In genomic region chr1:120390336-120390735, GRCm38 (mm10) we compare ENCODE assay signal across 10 mouse cellular contexts. TPM values are rescaled to one million over a fixed set of nuclear protein-coding genes. Genes with fewer than 3 reads are reported as not detected.
DNase-seq lines count a peak whose midpoint lies in the region; ATAC-seq and TF ChIP-seq lines count a peak whose summit lies in the region.
"Had no signal": no experiment of that assay in that cellular context is flagged by ENCODE, and none has a peak within 500 bp of the region (broad histone marks: within the 10 kb centered on the region; RNA-seq: fewer than 3 reads in every experiment).

No protein-coding gene starts in this region.

- no peak for TF ChIP-seq EP300 in CH12.LX (IDR thresholded peaks at IDR 0.05; ENCODE audit: low read length)

- no peak overlapping the region for H3K4me3 ChIP-seq in heart, embryonic 10.5 days
- H3K4me3 ChIP-seq in CH12.LX (replicated peaks in 1 of 3; ENCODE audit: low read depth in 2 of 3, low read length in 2 of 3, poor library complexity in 1 of 3), result no peak overlapping the region
- H3K4me3 ChIP-seq in kidney, postnatal 0 days (replicated peaks; ENCODE audit: low read depth, low read length), result no peak overlapping the region
- H3K4me3 ChIP-seq in midbrain, embryonic 14.5 days (replicated peaks; ENCODE audit: low read depth, low read length), result no peak overlapping the region

- H3K4me1 ChIP-seq in heart, embryonic 10.5 days, result no peaks in the 10 kb centered on the region
- peaks cover 19 to 43% of the 10 kb centered on the region in 2 experiments for H3K4me1 ChIP-seq in CH12.LX (ENCODE audit: control insufficient read depth in 1 of 2, insufficient read depth in 2 of 2)
- H3K4me1 ChIP-seq in kidney, postnatal 0 days (replicated peaks; ENCODE audit: insufficient read depth, low read length), result no peaks in the 10 kb centered on the region
- no peaks in the 10 kb centered on the region for H3K4me1 ChIP-seq in midbrain, embryonic 14.5 days (ENCODE audit: control insufficient read depth, insufficient read depth, low read length)

- no peak for TF ChIP-seq RAD21 in CH12.LX (IDR thresholded peaks at IDR 0.05; ENCODE audit: low read depth, low read length)

- TF ChIP-seq POLR2A in CH12.LX (IDR thresholded peaks at IDR 0.05; ENCODE audit: low read depth, low read length), result no peak

- no peaks in the 10 kb centered on the region for H3K79me2 ChIP-seq in CH12.LX (replicated peaks; ENCODE audit: control insufficient read depth, extremely low read depth, insufficient read depth, poor library complexity, severe bottlenecking)

- 2% methylated on average over 11 of the region's 11 CpGs for WGBS in heart, embryonic 10.5 days
- 2% methylated on average over 11 of the region's 11 CpGs for WGBS in kidney, postnatal 0 days
- WGBS in midbrain, embryonic 14.5 days, result 3% methylated on average over 11 of the region's 11 CpGs

- H3K27ac ChIP-seq in heart, embryonic 10.5 days, result no peak overlapping the region
- H3K27ac ChIP-seq in CH12.LX (ENCODE audit: insufficient read depth, low read depth), result peak overlapping the region; percentile 12; the same call in 1 of the 2 replicates
- no peak overlapping the region for H3K27ac ChIP-seq in kidney, postnatal 0 days
- no peak overlapping the region for H3K27ac ChIP-seq in midbrain, embryonic 14.5 days (replicated peaks; ENCODE audit: low read depth, low read length)

- H3K27me3 ChIP-seq in heart, embryonic 10.5 days (ENCODE audit: insufficient read depth, poor library complexity, severe bottlenecking), result no peaks in the 10 kb centered on the region
- no peaks in the 10 kb centered on the region for H3K27me3 ChIP-seq in CH12.LX (replicated peaks)
- no peaks in the 10 kb centered on the region for H3K27me3 ChIP-seq in kidney, postnatal 0 days (ENCODE audit: insufficient read depth, low read length)
- no peaks in the 10 kb centered on the region for H3K27me3 ChIP-seq in midbrain, embryonic 14.5 days (ENCODE audit: control insufficient read depth, insufficient read depth, low read length)

- no peak for ATAC-seq in kidney, postnatal 0 days (replicated peaks; ENCODE audit: low FRiP score, low read depth)
- no peak for ATAC-seq in midbrain, embryonic 14.5 days (ENCODE audit: low FRiP score, low TSS enrichment)

- in situ Hi-C loops in CH12.LX (cut with MboI; ENCODE audit: low pct_ligation_motif_present, low pct_unique_long_range_greater_than_20kb, low sequenced_read_pairs), result no loop called here

- H3K4me2 ChIP-seq in CH12.LX (ENCODE audit: insufficient read depth, low read depth, poor library complexity, severe bottlenecking), result peak overlapping the region; percentile 41; the same call in 1 of the 2 replicates
- H3K4me2 ChIP-seq in kidney, postnatal 0 days (ENCODE audit: low read length), result no peak overlapping the region
- H3K4me2 ChIP-seq in midbrain, embryonic 14.5 days (ENCODE audit: low read length), result no peak overlapping the region

- peak; percentile 83 for DNase-seq in heart, embryonic 10.5 days (ENCODE audit: low spot score)
- DNase-seq in heart, adult 11 months, result no peak
- peak; percentile 71 for DNase-seq in CH12.LX (ENCODE audit: extremely low read depth)
- DNase-seq in adrenal gland, postnatal 4 days (ENCODE audit: low spot score in 2 of 2), result peak; percentile 38 to 53
- DNase-seq in kidney, postnatal 0 days (ENCODE audit: low spot score), result peak; percentile 83
- peak; percentile 78 for DNase-seq in midbrain, embryonic 14.5 days
- no peak for DNase-seq in T-cell, adult 2 months (ENCODE audit: low spot score)
- no peak for DNase-seq in left cerebral cortex, adult 9 months (ENCODE audit: low spot score in 2 of 2)

- no peak overlapping the region for H3K9ac ChIP-seq in CH12.LX (ENCODE audit: insufficient read depth, low read depth)
- no peak overlapping the region for H3K9ac ChIP-seq in kidney, postnatal 0 days (ENCODE audit: low read depth, low read length)
- H3K9ac ChIP-seq in midbrain, embryonic 14.5 days (replicated peaks; ENCODE audit: low read length), result no peak overlapping the region

- no peak for TF ChIP-seq CTCF in CH12.LX (conservative IDR thresholded peaks at IDR 0.05 in 1 of 2, IDR thresholded peaks at IDR 0.05 in 1 of 2; ENCODE audit: low read depth in 2 of 2, low read length in 2 of 2)
- TF ChIP-seq CTCF in kidney, postnatal 0 days (IDR thresholded peaks at IDR 0.05; ENCODE audit: low read depth), result no peak

- no peaks in the 10 kb centered on the region for H3K9me3 ChIP-seq in heart, embryonic 10.5 days
- no peaks in the 10 kb centered on the region for H3K9me3 ChIP-seq in CH12.LX (replicated peaks; ENCODE audit: low read length)
- H3K9me3 ChIP-seq in kidney, postnatal 0 days (replicated peaks; ENCODE audit: low read length), result no peaks in the 10 kb centered on the region
- no peaks in the 10 kb centered on the region for H3K9me3 ChIP-seq in midbrain, embryonic 14.5 days (ENCODE audit: control insufficient read depth, low read length)

- dilution Hi-C loops in CH12.LX (cut with MboI; ENCODE audit: extremely low pct_ligation_motif_present, extremely low pct_unique_long_range_greater_than_20kb, low sequenced_read_pairs), result no loop called here

- H3K36me3 ChIP-seq in heart, embryonic 10.5 days, result no peaks in the 10 kb centered on the region
- H3K36me3 ChIP-seq in CH12.LX (replicated peaks in 1 of 2; ENCODE audit: control insufficient read depth in 1 of 2, insufficient read depth in 1 of 2, low read length in 1 of 2), result no peaks in the 10 kb centered on the region
- H3K36me3 ChIP-seq in kidney, postnatal 0 days (ENCODE audit: insufficient read depth, low read length), result no peaks in the 10 kb centered on the region
- no peaks in the 10 kb centered on the region for H3K36me3 ChIP-seq in midbrain, embryonic 14.5 days (ENCODE audit: control insufficient read depth, insufficient read depth, low read length)

TF ChIP-seq in CH12.LX, 34 proteins besides CTCF, POLR2A, EP300 and RAD21:
- no peak for TF ChIP-seq ZNF384 (IDR thresholded peaks at IDR 0.05; ENCODE audit: low read depth, low read length)
- no peak for TF ChIP-seq POLR2AphosphoS2 (IDR thresholded peaks at IDR 0.05; ENCODE audit: low read depth, low read length)
- no peak for TF ChIP-seq NRF1 (IDR thresholded peaks at IDR 0.05; ENCODE audit: low read depth, low read length)
- no peak for TF ChIP-seq GABPA (IDR thresholded peaks at IDR 0.05; ENCODE audit: insufficient replicate concordance, low read depth, low read length)
- no peak for TF ChIP-seq JUN (IDR thresholded peaks at IDR 0.05; ENCODE audit: insufficient read depth, low read depth, low read length)
- no peak; the same call in 1 of the 2 replicates for TF ChIP-seq MXI1 (IDR thresholded peaks at IDR 0.05; ENCODE audit: low read depth, low read length)

RNA-seq across cellular contexts. Expression of gene C1ql2, which starts 50.0 kb away (rescaled TPM):
- polyA plus RNA-seq in heart, embryonic 10.5 days (2016; fragmentation: Nextera tagmentation; extraction: Ambion mirVana), result not detected in 2 replicates
- not detected in 2 replicates for total RNA-seq in CH12.LX (2012; rRNA removed)
- not detected in 2 replicates for total RNA-seq in CH12.LX (2014; rRNA removed)
- polyA plus RNA-seq in CH12.LX (2012; ENCODE audit: insufficient read length, low read depth), result not detected in 2 replicates
- under 1 TPM in 1 of 2 experiments, not detected in 1; 0.14 TPM for total RNA-seq in adrenal gland, postnatal 4 days (2021)
- polyA plus RNA-seq in kidney, postnatal 0 days (2015; fragmentation: Nextera tagmentation; extraction: Ambion mirVana), result 0.09 TPM in 1 of 2 replicates, not detected in the other
- 12.0 and 16.2 TPM in 2 replicates for polyA plus RNA-seq in midbrain, embryonic 14.5 days (2014; fragmentation: Nextera tagmentation; extraction: Ambion mirVana)
- total RNA-seq: hematopoietic stem cell, adult 5-6 weeks; neutrophil, adult 5-6 weeks had no signal

Comparison
In these comparisons a context has a peak if more than half of its experiments do, and no peak if none do; other contexts are left out.
1. DNase-seq: peak in heart, embryonic 10.5 days (single experiment), CH12.LX (single experiment), adrenal gland, postnatal 4 days (2 of 2), kidney, postnatal 0 days (single experiment) and midbrain, embryonic 14.5 days (single experiment); none in heart, adult 11 months (single experiment), T-cell, adult 2 months (single experiment) and left cerebral cortex, adult 9 months (0 of 2).
2. RNA of gene C1ql2, which starts 50.0 kb away (polyA plus RNA-seq): 12.0 to 16.2 TPM in midbrain, embryonic 14.5 days; 0.09 TPM in kidney, postnatal 0 days, not detected in heart, embryonic 10.5 days and not detected in CH12.LX; every median in the first group is over 10 times any median in the second.